Mouse (Mus musculus) midbrain, embryonic 14.5 days (tissue): ENCODE results near the gene Kmt2e. TPM values are rescaled to one million over a fixed set of nuclear protein-coding genes. Genes with fewer than 3 reads are reported as not detected.
A peak's percentile ranks its signal among the peaks of the same experiment; 100 is the strongest.
"Not testable (repeated sequence)": the region's sequence is repeated elsewhere in the genome, so short reads cannot be mapped to it uniquely, and the experiment has no call there.

Experiments used
- ATAC-seq: fragments of 200-750 bp; cut with Nextera tagmentation; 2 replicates; pipeline ENCODE4 v1.8.0; 2017; ENCODE audit warnings: moderate number of reproducible peaks, moderate library complexity; ENCODE audit not compliant: low FRiP score, low TSS enrichment
- DNase-seq: peaks from one replicate; pipeline ENCODE4 v3.0.0-alpha.2; 2015
- H3K27ac ChIP-seq: fragments of 300-500 bp; sonication (generic); replicated peaks from 2 replicates; pipeline ENCODE4 v1.5.1; 2014; ENCODE audit warnings: mild to moderate bottlenecking, low read depth, low read length, moderate library complexity
- H3K27me3 ChIP-seq: fragments of 300-500 bp; sonication (generic); 2 replicates; pipeline ENCODE4 v1.6.1; 2014; ENCODE audit warnings: low read length, control low read depth, mixed read lengths; ENCODE audit not compliant: control insufficient read depth, insufficient read depth
- H3K36me3 ChIP-seq: fragments of 300-500 bp; sonication (generic); 2 replicates; pipeline ENCODE4 v1.6.1; 2014; ENCODE audit warnings: low read length, control low read depth; ENCODE audit not compliant: control insufficient read depth, insufficient read depth
- H3K4me1 ChIP-seq: fragments of 300-500 bp; sonication (generic); 2 replicates; pipeline ENCODE4 v1.6.1; 2014; ENCODE audit warnings: mild to moderate bottlenecking, antibody characterized with exemption, low read length, control low read depth; ENCODE audit not compliant: control insufficient read depth, insufficient read depth
- H3K4me2 ChIP-seq: fragments of 300-500 bp; sonication (generic); 2 replicates; pipeline ENCODE4 v1.6.1; 2014; ENCODE audit warnings: mild to moderate bottlenecking, low read length, moderate library complexity
- H3K4me3 ChIP-seq: fragments of 300-500 bp; sonication (generic); replicated peaks from 2 replicates; pipeline ENCODE4 v1.5.1; 2014; ENCODE audit warnings: low read depth, low read length
- H3K9ac ChIP-seq: fragments of 300-500 bp; sonication (generic); replicated peaks from 2 replicates; pipeline ENCODE4 v1.6.1; 2014; ENCODE audit warnings: mild to moderate bottlenecking, low read length, moderate library complexity
- H3K9me3 ChIP-seq: fragments of 300-500 bp; sonication (generic); 2 replicates; pipeline ENCODE4 v1.6.1; 2016; ENCODE audit warnings: low read length, control low read depth, mixed read lengths; ENCODE audit not compliant: control insufficient read depth
- WGBS: fragments of 180-500 bp; shearing (Covaris S2); extraction: QIAGEN DNeasy Blood & Tissue Kit; methylation state at CpG from one replicate; pipeline ENCODE4 v1.1.7; 2014; 5-methylcytosine and 5-hydroxymethylcytosine counted together
- polyA plus RNA-seq: library from polyadenylated mRNA; unstranded; fragments of >200 nt; fragmentation: Nextera tagmentation; extraction: Ambion mirVana; gene quantifications from 2 replicates; pipeline ENCODE4 v1.2.1, GENCODE M21; 2014

Kmt2e gene
- polyA plus RNA-seq, 1 experiment from 2014 or later, result 152 TPM

DNA sequence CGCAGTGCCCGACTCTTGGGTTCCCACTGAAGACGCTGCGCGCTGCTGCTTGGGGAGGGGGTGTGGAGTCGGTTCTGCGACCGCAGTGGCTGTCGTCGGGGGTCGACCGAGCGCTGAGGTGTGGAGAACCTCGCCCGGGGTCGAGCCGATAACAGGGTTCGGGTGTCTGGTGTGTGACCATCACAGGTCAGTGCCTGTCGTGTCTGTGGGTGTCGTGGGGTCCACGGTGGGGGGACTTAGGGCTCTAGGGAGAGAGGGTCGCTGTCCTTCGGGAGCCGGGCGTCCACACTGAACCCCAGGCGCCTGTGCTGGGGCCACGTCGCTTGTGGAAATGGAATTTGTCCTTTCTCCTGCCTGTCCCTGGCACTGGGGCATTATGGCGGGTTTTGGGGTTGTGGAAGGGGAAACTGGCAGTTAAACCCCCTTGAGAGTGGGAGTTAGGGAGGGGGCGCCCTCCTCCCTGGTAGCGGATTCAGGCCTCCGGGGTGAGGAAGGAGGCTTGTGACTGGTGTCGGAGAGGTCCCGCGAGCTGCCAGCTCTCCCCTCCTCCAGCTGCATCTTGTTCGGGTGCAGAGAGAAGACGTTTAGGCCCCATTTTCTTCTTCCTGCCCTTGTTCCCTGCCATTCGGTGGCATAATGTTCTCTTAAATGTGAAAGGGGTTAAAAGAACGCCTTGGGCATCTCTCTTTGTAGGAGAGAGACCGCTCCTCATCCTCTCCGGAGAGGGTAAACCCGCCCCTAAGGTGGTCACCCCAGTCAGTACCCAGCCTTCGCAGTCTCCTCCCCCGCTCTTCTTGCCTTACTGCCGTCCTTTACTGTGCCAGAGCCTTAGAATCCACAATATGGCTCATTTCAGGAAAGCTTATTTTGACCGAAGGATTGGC lies 599 bp downstream of the Kmt2e start:
- DNase-seq (peak; percentile 79), ATAC-seq (no peak)
- Histone ChIP-seq H3K27me3 (no peaks in the 10 kb centered on the region), H3K4me2 (peak overlapping the region; percentile 94), H3K9ac (peak overlapping the region; percentile 100), H3K36me3 (no peaks in the 10 kb centered on the region), H3K27ac (peak overlapping the region; percentile 100), H3K4me1 (peaks cover 14% of the 10 kb centered on the region), H3K4me3 (peak overlapping the region; percentile 100), H3K9me3 (no peaks in the 10 kb centered on the region)
- under 1% methylated on average over 46 of the region's 46 CpGs for whole genome bisulfite sequencing

DNA sequence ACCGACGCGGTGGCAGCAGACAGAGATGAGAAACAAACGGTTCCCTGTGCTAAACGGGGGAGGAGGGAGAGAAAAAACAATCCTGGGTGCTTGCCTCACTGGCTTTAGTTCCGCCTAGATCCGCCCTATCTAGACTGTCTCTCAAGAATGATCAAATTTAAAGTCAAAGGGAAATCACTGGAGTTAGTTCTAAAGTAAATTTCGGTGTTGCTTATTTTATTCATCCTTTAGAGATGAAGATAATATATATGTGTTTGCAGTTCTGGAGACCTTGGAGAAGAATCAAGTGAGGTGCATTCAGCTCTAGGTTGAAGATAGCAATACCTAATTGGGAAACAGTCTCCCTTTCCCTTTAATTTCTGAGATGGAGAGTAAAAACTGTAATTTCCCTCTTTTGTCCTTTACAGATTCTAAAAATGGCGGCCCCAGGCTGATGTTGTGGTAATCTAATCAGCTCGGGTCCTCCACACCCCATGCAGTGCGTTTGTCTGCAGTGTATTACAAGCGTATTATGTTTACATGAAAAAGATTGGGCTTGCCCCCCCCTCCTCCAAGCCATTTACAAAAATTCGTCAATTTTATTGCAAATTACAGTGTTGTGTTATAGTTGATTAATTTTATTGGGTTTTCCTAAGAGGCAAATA lies 1.4 kb downstream of the Kmt2e start:
- WGBS, result under 1% methylated on average over 13 of the region's 13 CpGs
- ATAC-seq, result no peak

DNA sequence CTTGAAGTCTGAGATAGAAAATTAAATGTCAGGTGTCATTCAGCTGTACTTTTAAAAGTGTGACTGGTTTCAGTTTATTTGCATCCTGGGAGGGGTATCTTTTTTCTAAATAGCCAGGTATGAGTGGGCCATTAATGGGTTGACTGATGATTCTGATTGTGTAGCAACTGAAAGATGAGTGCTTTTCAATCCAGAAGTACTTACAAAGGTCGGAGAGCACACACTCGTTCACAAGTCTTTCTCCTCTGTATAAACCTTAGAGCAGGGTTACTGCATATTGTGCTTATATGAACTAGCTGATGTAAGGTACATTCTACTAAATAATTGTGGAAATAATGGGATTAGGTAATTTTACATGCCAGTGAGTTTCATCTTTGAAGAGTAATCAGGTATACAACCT lies 2.5 kb downstream of the Kmt2e start:
- DNase-seq, result no peak
- H3K27ac ChIP-seq, result no peak overlapping the region

More for the DNA sequence above, 1.4 kb downstream of the Kmt2e start:
- peak; percentile 81 for DNase-seq
- peak overlapping the region; percentile 100 for H3K9ac ChIP-seq
- H3K27me3 ChIP-seq, result no peaks in the 10 kb centered on the region
- peak overlapping the region; percentile 94 for H3K4me2 ChIP-seq
- peaks cover 8% of the 10 kb centered on the region; the same call in 1 of the 2 replicates for H3K4me1 ChIP-seq
- H3K4me3 ChIP-seq, result peak overlapping the region; percentile 100
- no peaks in the 10 kb centered on the region for H3K36me3 ChIP-seq
- peak overlapping the region; percentile 100 for H3K27ac ChIP-seq
- H3K9me3 ChIP-seq, result no peaks in the 10 kb centered on the region

DNA sequence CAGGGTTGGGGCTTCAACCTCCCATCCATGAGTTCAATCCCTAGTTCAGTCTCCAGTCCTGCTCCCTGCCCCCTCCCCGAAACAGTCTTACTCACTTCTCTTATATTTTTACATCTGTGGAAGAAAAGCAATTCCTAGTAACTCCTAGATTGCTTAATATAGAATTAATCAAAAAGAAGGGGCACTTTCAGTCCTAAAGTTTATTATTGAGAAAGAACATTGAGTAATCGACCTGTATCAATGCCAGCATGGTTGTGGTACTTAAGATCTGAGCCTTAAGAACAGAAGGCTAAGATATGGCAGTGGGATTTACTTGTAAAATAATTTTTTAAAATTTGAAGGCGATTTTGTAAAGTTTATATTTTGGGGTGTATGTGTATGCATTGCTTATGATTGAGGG lies 5.6 kb downstream of the Kmt2e start:
- WGBS, result 82% methylated on average over 3 of the region's 3 CpGs
- ATAC-seq, result no peak
- H3K27ac ChIP-seq, result no peak overlapping the region

More for the DNA sequence above, 2.5 kb downstream of the Kmt2e start:
- peak overlapping the region; percentile 100 for H3K4me3 ChIP-seq
- peaks cover 10% of the 10 kb centered on the region; the same call in 1 of the 2 replicates for H3K4me1 ChIP-seq
- H3K4me2 ChIP-seq, result peak overlapping the region; percentile 94
- H3K27me3 ChIP-seq, result no peaks in the 10 kb centered on the region
- ATAC-seq, result no peak
- H3K9me3 ChIP-seq, result no peaks in the 10 kb centered on the region
- WGBS, result 7% methylated on average over 2 of the region's 2 CpGs
- no peaks in the 10 kb centered on the region for H3K36me3 ChIP-seq
- H3K9ac ChIP-seq, result peak overlapping the region; percentile 100

DNA sequence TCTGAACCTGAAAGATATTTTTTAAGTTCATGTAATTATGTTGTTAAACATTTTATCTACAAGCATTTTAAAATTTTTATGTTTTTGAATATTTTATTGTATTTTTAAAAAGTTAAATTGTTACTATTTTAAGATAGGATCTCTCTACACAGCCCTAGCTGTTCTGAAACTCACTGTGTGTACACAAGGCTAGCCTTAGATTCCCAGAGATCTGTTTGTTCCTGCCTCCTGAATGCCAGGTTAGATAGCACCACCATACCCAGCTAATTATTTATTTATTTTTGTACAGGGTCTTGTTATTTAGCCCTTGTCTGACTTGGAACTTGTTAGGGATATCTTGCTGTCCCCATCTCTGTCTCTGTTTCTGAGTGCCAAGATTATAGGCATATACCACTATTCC lies 6.3 kb downstream of the Kmt2e start:
- no peak for ATAC-seq

More for the DNA sequence above, 5.6 kb downstream of the Kmt2e start:
- no peaks in the 10 kb centered on the region for H3K36me3 ChIP-seq
- H3K9ac ChIP-seq, result no peak overlapping the region
- H3K4me1 ChIP-seq, result peaks cover 15% of the 10 kb centered on the region; the same call in 1 of the 2 replicates
- peak overlapping the region; percentile 42 for H3K4me2 ChIP-seq
- H3K27me3 ChIP-seq, result no peaks in the 10 kb centered on the region
- DNase-seq, result no peak
- H3K9me3 ChIP-seq, result no peaks in the 10 kb centered on the region
- no peak overlapping the region for H3K4me3 ChIP-seq

DNA sequence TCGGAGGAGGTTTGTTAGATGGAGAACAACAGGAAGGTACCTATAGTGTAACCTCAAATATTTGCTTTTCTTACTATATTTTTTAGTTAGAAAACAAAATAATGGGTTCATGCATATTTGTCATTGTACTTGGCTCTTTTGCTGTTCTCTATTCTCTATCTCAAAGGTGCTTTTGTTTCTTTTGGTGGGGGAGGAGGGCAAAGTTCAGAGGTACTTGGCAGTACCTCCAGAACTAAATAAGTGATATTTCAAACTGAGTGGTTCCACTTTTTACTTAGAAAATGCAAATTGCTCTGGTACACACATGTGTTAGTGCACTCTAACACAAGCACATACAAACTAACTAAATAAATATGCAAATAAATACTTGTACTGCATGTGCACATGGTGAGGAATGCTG lies 7.7 kb downstream of the Kmt2e start:
- DNase-seq, result no peak
- no peaks in the 10 kb centered on the region for H3K27me3 ChIP-seq
- ATAC-seq, result no peak
- no peaks in the 10 kb centered on the region for H3K36me3 ChIP-seq
- 90% methylated on average over 1 of the region's 1 CpGs for WGBS
- H3K4me2 ChIP-seq, result no peak overlapping the region
- no peak overlapping the region for H3K9ac ChIP-seq
- no peak overlapping the region for H3K4me3 ChIP-seq
- H3K27ac ChIP-seq, result no peak overlapping the region
- no peaks in the 10 kb centered on the region for H3K9me3 ChIP-seq
- peaks cover 15% of the 10 kb centered on the region; the same call in 1 of the 2 replicates for H3K4me1 ChIP-seq

More for the DNA sequence above, 6.3 kb downstream of the Kmt2e start:
- no peaks in the 10 kb centered on the region for H3K9me3 ChIP-seq
- no peak for DNase-seq
- H3K36me3 ChIP-seq, result no peaks in the 10 kb centered on the region
- H3K4me3 ChIP-seq, result no peak overlapping the region
- no peak overlapping the region for H3K4me2 ChIP-seq
- no peaks in the 10 kb centered on the region for H3K27me3 ChIP-seq
- H3K4me1 ChIP-seq, result peaks cover 15% of the 10 kb centered on the region; the same call in 1 of the 2 replicates
- no peak overlapping the region for H3K27ac ChIP-seq
- H3K9ac ChIP-seq, result no peak overlapping the region

DNA sequence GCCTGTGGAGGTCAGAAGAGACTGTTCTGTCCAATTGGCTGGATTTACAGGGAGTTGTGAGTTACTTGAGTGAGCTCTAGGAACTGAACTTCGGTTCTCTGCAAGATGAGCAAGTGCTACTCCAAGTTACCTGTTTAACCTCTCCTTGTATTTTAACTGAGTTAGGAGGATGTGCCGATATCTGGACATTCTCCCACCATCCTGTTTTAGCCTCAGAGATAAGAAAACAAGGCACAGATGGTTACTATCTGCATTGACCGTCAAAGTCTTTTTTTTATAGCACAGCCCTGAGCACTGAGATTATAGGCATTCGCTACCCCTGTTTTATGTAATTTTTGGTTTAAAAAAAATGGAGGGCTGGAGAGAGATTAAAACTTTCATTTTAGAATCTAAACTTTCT lies 10.2 kb downstream of the Kmt2e start:
- Histone ChIP-seq H3K9ac (no peak overlapping the region), H3K36me3 (no peaks in the 10 kb centered on the region), H3K4me2 (no peak overlapping the region), H3K27ac (no peak overlapping the region), H3K9me3 (no peaks in the 10 kb centered on the region), H3K27me3 (no peaks in the 10 kb centered on the region), H3K4me3 (no peak overlapping the region), H3K4me1 (peaks cover 11% of the 10 kb centered on the region)
- ATAC-seq (no peak), DNase-seq (no peak)
- WGBS, result 92% methylated on average over 4 of the region's 4 CpGs

DNA sequence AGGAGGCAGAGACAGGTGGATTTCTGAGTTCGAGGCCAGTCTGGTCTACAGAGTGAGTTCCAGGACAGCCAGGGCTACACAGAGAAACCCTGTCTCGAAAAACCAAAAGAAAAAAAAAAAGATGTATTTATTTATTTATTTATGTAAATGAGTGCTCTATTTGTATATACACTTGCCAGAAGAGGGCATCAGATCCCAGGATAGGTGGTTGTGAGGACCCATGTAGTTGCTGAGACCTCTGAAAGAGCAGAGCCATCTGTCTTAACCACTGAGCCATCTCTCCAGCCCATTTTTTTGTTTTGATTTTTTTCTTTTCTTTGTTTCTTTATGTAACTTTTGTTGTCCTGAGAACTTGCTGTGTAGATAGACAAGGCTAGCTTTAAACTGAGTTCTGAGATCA lies 19.3 kb downstream of the Kmt2e start:
- H3K4me1 ChIP-seq, H3K9me3 ChIP-seq, H3K4me2 ChIP-seq, H3K27me3 ChIP-seq, H3K9ac ChIP-seq, H3K27ac ChIP-seq, ATAC-seq, H3K4me3 ChIP-seq, DNase-seq: not testable (repeated sequence)
- WGBS, result 78% methylated on average over 2 of the region's 2 CpGs
- peaks cover 33% of the 10 kb centered on the region for H3K36me3 ChIP-seq
